Mouse (Mus musculus) testis, postnatal 14 days (tissue): ENCODE data around the gene Sirt1.
A peak's percentile ranks its signal among the peaks of the same experiment; 100 is the strongest.
"Not testable (repeated sequence)": the region's sequence is repeated elsewhere in the genome, so short reads cannot be mapped to it uniquely, and the experiment has no call there.

Experiments used
- DNase-seq: peaks from one replicate; pipeline ENCODE4 v3.0.0; 2021; ENCODE audit warnings: low spot score

The Sirt1 gene

DNA sequence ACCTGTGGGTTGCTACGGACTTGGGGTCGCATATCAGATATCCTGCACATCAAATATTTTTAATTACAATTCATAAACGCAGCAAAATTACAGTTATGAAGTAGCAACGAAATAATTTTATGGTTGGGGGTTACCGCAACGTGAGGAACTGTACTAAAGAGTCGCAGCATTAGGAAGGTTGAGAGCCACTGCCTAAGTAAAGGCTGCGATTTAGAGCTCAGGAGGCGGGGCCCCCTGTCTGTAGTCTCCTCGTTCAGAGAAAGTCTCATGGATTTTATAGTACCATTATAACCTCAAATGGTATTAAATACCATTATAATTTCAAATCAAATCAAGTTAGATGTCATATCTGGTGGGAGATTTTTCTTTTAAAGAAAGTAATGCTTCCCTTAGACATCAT lies 5.5 kb upstream of the Sirt1 start:
- DNase-seq, result no peak

GRCm38 (mm10) chr10:63386444-63386843 lies 4.9 kb upstream of the Sirt1 start:
- peak; percentile 70 for DNase-seq

DNA sequence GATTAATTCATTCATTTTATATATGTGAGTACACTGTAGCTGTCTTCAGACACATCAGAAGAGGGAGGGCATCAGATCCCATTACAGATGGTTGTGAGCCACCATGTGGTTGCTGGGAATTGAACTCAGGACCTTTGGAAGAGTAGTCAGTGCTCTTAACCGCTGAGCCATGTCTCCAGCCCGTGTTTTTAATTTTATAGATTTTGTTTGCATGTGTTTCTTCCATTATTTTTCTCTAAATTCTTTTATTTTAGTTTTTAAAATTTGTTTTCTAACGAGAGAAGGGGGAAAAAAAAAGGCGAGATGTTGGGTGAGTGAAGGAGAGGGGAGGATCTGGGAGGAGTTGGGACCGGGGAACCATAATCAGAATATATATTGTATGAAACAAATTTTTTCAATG lies 4.4 kb upstream of the Sirt1 start:
- not testable (repeated sequence) for DNase-seq

- DNase-seq, result peak; percentile 86
These were observed 1.1 kb upstream of the Sirt1 start, which contains the start of gene Dnajc12 for GRCm38 (mm10) chr10:63382372-63383279. TSS of gene Dnajc12 (plus strand) at chr10:63382443.

- DNase-seq, result no peak
These were observed 2.4 kb downstream of the Sirt1 start for GRCm38 (mm10) chr10:63378948-63379680.

- peak; percentile 26 for DNase-seq
These were observed 4.0 kb downstream of the Sirt1 start for GRCm38 (mm10) chr10:63377468-63377867.

- no peak for DNase-seq
These were observed 5.2 kb downstream of the Sirt1 start for GRCm38 (mm10) chr10:63376303-63376702.

DNA sequence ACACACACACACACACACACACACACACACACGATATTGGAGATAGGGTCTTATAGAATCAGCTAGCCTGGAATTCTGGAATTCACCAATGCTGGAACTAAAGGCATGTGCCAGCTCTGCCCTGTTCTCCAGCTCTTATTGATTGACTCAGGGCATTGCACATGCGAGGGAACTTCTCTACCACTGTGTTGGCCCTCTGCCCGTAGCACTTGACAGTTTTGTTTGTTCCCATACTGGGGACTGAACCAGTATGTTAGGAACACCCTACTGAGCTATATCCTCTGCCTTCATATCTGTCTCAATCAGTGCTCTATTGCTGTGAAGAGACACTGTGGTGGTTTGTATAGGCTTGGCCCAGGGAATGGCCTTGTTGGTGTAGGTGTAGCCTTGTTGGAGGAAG lies 13.5 kb downstream of the Sirt1 start:
- no peak for DNase-seq

DNA sequence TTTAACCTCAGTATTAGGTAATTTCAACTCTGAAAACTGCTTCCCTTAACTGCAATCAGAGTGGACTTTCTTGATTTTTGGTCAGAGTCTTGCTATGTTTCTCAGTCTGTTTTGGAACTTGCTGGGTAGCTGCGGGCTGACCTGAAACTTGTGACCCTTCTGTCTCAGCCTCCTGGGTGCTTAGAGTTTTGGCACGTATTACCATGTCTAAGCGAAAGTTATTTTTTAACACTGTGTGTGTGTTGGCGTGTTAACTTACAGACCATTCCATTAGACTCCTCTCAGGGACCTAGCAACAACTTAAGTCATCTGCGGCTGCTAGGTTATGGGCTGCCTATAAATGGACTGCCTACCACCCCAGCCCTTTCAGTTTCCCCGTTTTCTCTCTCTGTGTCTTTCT lies 14.1 kb downstream of the Sirt1 start:
- no peak for DNase-seq

DNA sequence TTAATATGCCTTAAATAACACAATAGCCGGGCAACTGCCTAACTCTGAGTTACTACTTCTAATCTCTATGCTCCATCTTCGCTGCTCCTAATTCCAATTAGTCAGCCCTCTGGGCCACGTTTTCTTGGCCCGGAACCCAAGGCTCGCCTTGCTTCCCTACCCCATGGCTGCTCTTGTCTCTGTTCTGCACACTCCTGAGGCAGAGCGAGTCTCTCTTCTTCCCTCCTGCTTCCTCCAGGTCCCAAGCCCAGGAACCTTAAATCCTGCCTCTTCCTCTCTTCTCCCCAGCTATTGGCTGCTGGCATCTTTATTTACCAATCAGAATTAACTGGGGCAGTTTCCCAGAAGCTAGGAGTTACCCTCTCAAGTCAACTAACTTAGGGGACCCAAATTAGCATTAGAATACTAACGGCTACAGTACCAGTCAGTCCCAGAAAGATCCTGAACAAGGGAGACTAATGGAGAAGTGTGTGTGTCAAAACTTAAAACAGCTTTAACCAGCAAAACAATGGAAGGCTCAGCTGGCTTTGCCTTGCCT lies 15.5 kb downstream of the Sirt1 start:
- no peak for DNase-seq

GRCm38 (mm10) chr10:63360502-63360901 lies 21.0 kb downstream of the Sirt1 start:
- no peak for DNase-seq

- DNase-seq, result no peak
These were observed 29.4 kb downstream of the Sirt1 start for GRCm38 (mm10) chr10:63352111-63352510.

DNA sequence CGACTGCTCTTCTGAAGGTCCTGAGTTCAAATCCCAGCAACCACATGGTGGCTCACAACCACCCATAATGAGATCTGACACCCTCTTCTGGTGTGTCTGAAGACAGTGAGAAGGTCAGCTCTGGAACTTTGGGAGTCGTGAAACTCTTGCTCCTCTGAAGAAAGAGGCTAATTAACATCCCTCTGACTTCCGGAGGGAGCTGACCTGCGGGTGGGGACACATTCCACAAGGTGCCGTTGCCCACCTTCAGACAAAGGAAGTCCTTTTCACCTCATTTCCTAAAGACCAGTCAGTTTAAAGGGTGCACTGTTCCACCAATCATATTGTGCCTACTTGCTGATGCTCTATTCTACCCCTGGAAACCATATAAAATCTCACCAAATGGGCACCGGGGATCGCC lies 30.4 kb downstream of the Sirt1 start:
- DNase-seq, result not testable (repeated sequence)

DNA sequence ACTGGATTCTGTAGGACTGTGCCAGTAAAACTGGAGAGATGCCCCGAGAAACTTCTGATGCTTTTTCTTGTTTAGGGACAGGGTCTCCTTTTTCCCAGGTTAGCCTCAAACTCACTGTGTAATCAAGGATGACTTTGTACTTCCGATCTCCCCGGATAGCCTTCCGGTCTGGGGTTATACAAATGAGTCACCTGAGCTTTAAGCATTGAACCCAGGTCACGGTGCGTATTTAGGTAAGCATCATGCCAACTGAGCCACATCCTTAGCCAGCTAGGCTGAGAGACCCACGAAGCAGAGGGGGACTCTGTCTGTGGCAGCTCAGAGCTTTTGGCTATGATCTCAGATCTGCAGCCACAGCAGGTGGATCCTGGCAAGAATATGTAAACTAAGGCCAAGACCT lies 30.8 kb downstream of the Sirt1 start:
- DNase-seq, result no peak

- DNase-seq, result no peak
These were observed 33.2 kb downstream of the Sirt1 start for GRCm38 (mm10) chr10:63348291-63348690.

DNA sequence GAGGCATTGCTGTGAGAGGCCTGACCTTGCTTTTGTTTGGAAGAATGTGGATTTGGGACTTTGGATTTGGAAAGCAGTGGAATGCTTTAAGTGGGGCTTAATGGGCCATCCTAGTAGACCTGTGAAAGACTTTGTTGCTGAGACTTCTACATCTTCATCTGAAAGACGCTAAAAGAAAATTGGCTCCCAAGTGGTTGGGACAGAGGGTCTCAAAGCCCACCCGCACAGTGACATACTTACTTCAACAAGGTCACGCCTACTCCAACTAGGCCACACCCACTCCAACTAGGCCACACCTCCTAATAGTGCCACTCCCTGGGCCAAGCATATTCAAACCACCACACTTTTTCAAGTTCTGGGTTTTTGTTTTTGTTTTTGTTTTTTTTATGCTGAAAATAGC lies 36.8 kb downstream of the Sirt1 start:
- DNase-seq, result no peak

DNA sequence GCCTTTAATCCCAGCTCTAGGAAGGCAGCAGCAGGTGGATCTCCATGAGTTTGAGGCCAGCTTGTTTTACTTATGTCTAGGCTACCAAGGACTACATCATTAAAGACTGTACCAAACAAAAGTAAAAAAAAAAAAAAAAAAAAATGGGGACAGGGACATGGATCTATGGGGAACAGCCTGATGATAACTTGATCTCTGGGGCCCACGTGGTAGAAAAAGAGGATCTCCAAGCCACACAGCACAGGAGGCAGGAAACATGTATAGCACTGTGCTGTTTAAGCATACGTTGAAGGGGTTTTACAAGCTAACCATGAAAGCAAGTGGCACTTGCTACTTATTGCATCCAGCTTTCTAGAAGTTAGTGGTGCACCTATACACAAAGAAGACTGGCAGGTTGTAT lies 40.2 kb downstream of the Sirt1 start:
- no peak for DNase-seq

- peak; percentile 91 for DNase-seq
These were observed 42.4 kb downstream of the Sirt1 start for GRCm38 (mm10) chr10:63338914-63339643.

DNA sequence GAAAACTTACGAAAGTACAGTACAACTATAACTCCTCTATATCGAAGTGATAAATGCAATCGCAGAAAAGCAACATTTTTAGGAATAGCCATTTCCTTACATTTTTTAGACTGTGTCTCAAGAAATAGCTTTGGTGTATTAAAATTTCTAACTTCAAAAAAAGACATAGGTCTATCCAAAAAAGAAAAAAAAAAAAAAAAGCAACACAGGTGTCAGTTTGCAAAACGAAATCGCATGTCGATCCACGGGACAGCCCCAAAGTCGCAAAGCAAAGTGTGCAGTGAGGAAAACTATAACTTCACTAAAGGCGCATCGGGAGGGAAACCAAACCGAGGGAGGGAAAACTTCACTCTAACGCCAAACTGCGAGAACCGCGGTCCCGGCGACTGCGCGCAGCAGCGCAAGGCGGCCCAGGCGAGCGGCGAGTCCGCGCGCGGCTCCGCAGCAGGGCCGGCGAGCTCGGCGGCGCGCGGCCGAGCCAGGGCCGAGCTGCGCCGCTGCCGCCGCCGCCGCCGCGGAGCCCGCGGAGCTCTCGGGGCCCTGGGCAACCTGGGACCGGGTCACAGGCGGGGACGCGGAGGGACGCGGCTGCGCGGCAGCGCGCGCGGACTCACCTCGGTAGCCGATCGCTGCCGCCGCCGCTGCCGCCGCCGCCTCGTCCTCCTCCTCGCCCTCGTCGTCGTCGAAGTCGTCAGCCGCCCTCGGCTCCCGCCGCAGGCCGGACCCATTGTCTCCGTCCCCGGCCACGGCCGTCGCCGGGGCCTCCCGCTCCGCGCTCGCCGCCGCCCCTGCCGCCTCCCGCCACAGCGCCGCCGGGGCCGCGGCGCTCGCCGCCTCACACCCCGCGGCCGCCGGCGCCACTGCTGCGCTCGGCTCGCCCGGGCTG lies 43.3 kb downstream of the Sirt1 start:
- peak; percentile 79 for DNase-seq

DNA sequence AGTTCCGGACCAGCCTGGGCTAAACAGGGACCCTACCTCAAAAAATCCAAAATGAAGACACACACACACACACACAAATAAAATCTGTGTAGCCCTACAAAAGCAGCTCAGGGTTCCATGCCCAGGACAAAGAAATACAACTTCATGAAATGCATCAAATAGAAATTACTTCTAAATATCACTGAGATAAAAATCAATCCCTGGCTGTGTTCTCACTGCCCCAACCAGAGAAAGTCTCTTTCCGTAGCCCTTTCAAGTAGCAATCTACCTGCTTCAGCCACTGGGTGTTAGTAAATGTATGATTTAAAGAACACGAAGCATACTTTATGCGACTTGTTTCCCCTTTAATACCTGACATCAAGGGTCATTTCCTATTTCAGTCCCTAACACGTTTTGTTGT lies 44.2 kb downstream of the Sirt1 start:
- DNase-seq, result no peak

GRCm38 (mm10) chr10:63336901-63337300 lies 44.6 kb downstream of the Sirt1 start:
- no peak for DNase-seq
